Mouse (Mus musculus) heart, postnatal 0 days (tissue): ENCODE results near the gene Gipc3.

ENCODE experiments used
- CTCF ChIP-seq: IDR thresholded peaks from 2 replicates; pipeline ENCODE4 v1.5.1; 2016; ENCODE audit warnings: antibody characterized with exemption, control low read depth, low read depth
- EP300 ChIP-seq: IDR thresholded peaks from 2 replicates; pipeline ENCODE4 v1.6.1; 2016; ENCODE audit warnings: antibody characterized with exemption, low read depth

GRCm38 (mm10) chr10:81318589-81319329 is 24.3 kb downstream of the Gipc3 start:
- TF ChIP-seq CTCF (no peak), EP300 (no peak)
